Mouse (Mus musculus): ENCODE results near the gene Mfsd11.

The Mfsd11 gene

DNA sequence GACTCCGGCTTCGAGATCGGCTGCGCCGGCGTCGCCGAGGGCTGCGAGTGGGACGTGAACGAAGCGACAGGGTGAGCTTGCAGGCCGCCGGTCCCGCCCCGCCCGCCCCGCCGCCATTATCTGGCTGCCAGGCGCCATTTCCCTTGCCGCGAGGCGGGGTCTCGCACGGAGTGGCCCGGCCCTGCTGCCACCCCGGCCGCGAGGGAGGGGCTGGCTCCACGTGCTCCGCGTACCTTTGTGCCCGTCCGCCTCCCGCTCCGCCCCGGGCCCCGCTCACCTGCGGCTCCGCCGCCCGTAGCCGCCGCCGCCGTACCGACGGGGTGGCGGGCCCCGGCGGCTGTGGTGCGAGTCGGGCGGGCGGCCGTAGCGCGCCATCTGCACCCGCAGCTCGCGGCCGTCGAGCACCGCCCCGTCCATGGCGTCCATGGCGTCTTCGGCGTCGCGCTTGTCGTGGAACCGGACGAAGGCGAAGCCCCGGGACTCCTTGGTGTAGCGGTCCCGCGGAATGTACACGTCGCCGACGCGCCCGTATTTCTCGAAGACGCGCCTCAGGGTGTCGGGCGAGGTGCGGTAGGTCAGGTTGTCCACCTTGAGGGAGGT lies at the start of gene Mfsd11:
TSS of gene Mfsd11 (plus strand) at position 150 of the 600 bp plus-strand sequence.
- peak; percentile 76 for DNase-seq (ENCODE audit: low spot score)

DNA sequence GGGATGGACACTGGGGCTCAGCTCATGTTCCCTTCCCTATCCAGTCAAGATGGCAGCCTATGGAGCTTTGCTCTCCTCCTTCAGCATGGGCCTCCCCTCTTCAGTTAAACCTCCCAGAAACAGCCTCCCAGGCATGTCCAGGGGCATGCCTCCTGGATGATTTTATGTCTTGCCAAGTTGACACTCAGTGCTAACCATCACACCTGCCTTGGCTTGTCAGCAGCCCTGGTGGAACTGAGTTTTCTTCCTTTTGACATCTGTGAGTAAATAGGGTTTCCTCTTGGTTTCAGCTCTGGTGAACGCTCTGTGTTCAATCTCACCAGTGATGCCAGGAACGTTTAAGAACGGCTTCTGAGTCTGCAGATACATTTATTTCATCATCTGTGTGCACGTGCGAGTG lies 49.5 kb upstream of the Mfsd11 start:
- no peak for DNase-seq (ENCODE audit: low spot score)

DNA sequence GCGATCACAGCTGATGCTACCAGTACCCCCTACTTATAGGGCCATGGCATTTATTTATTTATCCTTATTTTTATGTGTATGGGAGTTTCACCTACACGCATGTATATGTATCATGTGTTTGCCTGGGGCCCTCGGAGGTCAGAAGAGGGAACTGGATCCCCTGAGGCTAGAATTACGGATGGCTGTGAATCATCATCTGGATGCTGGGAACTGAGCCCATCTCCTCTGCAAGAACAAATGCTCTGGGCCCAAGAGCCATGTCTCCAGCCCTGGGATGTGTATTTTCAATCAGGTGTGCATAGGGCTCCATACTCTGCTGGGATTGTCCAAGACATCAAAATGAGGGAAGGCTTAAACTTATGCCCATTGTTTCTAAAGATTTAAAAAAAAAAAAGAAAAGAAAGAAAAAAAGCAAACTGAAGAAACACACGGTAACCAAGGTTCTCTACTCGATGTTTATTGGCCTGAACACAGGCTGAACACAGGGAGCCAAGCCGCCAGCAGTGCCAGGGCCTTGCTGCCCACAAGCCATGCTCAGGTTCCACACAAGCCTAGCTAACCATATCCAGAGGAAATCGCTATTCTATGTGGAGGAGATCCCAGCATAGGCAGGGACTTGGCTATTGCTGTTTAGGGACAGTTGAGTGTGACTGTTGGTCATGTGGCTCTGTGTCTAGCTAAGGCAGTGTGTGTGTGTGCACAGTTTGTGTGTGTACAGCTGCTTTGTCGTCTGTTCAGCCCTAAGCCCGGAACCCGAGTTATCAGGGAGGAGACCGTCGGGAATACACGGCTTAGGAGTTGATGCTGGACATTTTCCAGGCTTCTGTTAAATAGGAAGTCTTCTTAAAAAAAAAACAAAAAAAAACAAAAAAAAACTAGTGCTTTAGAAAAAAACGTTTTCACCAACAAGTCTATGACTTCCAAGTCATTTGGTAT lies 45.8 kb upstream of the Mfsd11 start:
- peak; percentile 47 for DNase-seq (ENCODE audit: low spot score)

DNA sequence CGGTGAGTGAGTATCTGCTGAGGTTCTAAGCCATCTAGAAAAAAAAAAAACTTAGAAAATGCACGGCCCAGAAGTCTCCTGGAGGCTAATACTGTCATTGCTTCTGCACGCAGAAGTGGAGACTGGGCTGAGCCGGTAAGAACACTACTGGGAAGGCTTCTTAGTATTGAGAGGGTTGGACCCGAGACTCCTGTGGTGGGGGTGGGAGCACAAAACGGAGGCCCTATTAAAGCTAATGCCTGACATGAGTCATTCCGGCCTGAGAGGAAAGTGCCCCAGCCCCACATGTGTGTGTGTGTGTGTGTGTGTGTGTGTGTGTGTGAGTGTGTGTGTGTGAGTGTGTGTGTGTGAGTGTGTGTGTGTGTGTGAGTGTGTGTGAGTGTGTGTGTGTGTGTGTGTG lies 45.1 kb upstream of the Mfsd11 start:
- DNase-seq (ENCODE audit: low spot score), result peak; percentile 56

DNA sequence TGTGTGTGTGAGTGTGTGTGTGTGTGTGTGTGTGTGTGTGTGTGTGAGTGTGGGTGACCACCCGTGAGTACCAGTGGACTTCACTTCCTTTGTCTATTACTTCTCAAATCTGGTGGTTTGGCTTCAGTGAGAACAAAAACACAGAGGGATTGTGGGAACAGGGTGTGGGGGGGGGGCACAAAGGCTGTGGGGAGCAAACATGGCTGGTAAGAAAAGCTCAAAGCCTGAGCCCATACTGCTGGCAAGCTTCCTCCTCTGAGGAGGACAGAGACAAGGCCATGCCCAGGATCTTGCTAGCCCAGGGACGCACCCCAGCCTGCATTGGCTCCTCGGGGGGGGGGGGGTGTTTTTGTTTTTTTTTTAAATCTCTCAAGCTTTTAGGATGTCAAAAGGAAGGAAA lies 44.7 kb upstream of the Mfsd11 start:
- no peak for DNase-seq (ENCODE audit: low spot score)

DNA sequence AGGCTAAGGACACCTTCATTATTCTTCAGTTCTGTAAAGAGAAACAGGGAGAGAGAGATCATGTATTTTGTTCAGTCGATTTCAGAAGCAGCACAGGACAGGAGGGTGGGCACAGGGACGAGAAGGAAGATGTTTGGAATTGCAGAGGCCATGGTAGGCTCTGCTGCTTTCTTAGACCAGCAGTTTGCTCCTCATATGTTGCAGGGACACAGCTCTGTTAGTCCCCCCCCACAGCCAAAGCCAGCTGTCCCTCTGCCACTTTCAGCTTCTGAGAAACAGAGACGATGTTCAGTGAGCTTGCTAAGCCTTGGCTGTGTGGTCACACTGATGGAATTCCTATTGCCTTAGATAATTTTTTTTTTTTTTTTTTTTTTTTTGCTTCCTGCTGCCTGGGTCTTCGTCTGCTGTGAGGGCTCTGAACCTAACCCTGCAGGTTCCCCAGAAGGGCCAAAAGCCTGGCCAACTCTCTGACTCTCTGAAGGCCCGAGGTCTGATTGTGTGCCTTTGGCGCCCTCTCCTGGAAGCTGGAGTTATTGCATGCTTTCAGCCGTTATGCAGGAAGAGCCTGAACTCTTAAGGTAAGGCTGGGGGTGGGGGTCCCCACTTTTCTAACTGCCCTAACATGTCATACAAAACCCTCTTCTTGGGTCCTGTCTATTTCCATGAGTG lies 44.2 kb upstream of the Mfsd11 start:
- peak; percentile 84 for DNase-seq (ENCODE audit: low spot score)

DNA sequence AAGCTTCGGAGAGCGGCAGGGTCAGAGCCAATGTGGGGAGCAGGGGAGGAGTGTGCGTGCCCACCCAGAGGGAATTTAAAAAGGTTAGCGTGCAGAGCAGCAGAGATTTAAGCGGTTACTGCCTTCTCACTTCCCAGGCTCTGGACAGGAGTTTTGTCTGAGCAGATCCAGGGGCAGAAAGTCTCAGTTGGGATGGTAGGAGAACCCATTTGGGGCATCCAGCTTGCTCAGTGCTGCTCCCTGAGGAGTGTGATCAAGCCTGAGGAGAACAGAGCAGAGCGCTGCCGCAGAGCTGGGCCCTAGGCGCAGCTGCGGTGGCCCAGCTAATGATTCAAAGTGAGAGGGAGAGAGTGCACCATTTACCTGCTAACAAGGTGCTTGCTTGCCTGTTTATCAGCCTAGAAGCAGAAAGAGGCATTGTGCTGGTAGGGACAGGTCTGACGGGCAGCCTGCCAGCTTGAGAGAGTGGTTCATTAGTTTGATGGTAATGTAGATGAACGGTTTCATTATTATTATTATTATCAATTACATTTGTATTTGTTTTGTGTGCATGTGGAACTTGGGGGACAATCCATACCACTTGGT lies 43.3 kb upstream of the Mfsd11 start:
- DNase-seq (ENCODE audit: low spot score), result no peak

DNA sequence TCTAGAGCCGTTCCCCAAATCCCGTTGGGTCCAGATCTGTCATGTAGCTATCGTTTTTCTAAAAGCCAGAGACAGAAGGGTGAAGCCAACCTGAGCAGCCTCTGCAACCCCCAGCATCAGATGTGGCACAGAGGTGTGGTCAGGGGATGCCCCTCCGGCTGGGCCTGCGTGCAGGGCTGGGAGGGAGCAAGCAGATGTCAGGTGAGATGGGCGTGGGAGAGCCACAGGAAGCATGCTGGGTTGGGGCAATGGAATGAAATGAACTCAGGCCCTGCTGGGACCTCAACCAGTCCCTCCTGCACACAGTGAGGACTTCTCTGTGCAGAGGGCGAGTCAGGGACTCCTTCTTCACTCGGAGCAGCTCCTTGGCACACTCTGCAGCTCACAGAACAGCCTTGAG lies 42.7 kb upstream of the Mfsd11 start:
- DNase-seq (ENCODE audit: low spot score), result no peak

DNA sequence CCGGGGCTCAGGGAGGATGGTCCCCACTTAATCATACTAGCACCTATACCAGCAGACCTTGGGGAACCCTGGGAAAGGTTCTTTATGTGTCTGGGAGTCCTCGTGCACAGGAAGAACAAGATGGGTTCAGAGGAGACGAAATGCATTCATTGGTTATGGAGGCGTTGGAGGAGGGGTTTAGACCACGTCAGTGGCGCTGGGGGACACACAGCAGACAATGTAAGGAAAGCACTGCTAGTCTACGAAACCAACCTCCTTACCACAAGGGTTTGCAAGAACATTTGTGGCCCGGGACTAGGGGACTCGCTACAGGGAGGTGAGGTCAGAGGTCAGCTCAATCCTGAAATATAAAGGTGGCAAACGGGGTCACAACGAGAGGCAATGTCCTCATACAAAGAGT lies 41.7 kb upstream of the Mfsd11 start:
- no peak for DNase-seq (ENCODE audit: low spot score)

DNA sequence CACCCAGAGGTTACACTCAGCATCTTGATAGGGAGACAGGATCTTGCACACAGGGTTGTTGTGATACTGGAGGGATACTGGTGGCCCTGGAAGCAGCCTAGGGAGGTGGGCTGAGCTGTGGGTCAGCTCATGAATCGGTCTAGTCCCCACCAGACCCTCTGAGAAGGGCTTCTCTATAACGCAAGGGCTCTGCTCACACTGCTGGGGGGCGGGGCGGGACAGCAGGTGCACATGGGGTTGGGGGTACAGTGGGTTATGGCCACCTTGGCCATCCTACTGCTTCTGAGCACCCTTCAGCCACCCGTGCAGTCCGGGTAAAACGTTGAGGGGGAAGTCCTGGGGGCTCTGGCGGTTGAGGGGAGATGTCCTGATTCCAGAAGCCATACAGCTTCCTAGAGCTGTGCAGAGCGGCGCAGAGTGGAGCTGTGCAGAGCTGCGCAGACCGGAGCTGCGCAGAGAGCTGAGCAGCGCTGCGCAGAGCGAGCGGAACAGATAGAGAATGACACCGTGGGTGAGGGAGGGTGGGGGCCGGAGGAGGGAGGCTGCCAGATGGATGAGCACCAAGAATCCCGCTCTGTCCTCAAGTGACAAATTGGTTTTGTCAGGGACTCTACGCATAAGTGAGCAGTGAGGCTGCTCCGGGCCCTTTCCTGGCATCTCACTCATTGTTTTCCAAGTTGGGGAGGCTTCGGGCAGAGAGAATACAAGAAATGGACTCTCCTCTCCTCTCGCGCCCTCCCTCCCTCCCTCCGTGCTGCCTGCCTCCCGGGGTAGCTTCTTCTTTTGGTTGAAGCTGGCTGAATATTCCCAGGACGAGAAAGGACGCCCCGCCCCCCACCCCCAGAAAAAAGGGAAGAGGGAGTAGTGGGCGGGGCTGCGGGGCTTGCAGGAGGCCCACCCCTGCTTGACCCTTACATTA lies 41.0 kb upstream of the Mfsd11 start:
- peak; percentile 75 for DNase-seq (ENCODE audit: low spot score)

DNA sequence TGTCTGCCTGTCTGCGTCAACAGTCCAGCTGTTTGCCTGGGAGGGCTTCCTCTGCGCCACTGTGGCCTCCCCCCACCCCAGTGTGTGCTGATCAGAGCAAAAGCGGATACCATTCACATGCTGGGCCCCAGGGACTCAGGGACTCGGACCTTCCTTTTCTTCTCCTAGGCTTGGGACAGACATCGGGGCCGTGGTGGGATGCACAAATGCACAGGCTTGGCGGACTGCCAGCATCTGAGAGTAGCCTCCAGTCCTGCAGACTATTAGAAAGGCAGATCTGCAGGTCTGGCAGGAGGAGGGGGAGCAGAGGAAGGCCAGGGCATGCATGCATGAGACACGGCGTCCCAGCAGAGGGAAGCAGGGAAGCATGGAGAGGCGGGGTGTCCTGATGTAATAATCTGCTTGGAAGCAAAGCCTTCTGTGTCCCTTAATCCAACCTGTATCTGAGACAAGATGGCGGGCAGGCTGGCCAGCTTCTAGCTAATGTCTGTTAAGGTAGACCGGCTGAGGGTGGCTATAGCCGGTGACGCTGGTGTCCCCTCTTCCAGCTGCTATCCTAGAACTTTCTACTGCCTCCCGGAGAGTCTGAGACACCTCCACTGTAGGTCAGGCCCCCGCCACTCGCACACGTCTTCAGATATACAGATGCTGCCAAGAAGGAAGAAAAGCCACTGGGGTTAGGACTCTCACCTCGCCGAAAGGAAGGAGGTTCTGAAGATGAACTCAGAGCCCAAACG lies 39.3 kb upstream of the Mfsd11 start:
- peak; percentile 86 for DNase-seq (ENCODE audit: low spot score)

DNA sequence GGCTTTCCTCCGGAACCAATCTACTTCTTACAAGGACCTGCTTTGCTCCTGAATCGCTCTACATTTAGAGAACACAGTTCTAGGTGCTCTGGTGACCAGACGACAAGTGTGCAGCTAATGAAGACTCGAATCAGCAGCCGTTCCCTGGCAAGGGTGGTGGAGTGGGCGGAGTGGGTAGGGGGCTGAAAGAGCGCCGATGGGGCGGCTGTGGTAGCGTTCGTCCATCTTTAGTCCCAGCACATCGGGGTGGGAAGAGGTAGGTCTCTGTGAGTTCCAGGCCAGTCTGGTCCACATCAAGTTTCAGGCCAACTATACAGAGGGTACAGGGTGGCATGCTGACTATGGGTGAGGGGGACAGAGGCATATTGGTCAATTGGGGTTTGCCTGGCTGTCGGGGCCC lies 38.6 kb upstream of the Mfsd11 start:
- DNase-seq (ENCODE audit: low spot score), result no peak

DNA sequence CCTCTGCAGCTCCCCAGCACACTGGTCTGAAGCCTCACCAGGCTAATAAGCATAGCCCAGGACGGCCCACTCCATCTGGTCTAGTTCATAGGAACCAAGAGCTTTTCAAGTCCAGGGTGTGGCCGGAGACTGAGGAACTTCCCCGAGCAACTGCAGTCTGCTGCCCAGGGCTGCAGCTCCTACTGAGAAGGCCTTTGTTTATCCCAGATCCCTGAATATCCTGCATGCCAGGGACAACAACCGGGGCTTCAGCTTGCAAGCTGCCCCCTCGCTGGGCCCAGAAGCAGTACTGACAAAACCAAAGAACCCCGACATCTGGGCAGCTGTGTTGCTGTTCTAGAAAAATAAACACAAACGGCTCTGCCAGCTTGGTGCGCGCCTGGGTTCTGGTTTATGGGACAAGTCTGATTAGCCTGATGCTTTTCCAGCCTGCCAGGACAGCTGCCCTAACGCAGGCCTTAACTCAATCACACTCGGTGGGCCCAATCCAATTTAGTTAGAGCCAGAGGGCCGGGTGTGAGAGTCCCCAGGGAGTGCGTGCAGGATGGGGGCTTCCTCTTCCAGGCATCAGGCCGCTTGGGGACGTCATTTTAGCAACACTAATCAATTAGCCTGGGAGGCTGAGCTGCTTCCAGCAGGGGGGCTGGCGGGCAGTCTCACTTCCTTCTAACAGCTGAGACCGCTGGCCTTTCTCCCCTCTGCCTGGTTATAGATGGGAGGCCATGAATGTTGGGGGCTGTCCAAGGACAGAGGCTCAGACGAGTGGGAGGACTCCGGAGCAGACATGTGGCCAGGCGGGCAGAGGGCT lies 38.0 kb upstream of the Mfsd11 start:
- DNase-seq (ENCODE audit: low spot score), result peak; percentile 93

DNA sequence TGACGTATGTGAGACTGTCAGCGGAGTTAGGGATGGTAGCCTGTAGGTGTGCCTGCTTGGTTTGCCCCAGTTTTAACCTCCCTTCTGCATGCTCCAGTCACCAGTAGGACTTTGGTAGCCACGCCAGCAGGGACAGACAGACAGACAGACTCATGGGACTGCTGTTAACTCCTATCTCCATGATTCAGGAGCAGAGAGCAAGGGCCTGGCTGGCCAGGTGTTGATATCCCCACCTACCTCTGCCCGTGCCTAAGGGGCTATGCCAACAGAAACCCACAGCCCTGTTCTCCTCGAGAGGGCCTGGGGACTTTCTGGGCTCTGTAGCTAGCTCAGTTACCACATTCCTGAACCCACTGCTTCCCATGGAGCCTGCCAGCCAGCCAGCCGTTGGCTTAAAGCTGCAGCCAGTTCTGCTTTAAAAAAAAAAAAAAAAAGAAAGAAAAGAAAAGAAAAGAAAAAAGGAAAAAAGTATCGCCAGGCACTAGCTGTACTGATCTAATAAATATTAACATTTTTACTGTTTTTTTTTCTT lies 37.3 kb upstream of the Mfsd11 start:
- no peak for DNase-seq (ENCODE audit: low spot score)

DNA sequence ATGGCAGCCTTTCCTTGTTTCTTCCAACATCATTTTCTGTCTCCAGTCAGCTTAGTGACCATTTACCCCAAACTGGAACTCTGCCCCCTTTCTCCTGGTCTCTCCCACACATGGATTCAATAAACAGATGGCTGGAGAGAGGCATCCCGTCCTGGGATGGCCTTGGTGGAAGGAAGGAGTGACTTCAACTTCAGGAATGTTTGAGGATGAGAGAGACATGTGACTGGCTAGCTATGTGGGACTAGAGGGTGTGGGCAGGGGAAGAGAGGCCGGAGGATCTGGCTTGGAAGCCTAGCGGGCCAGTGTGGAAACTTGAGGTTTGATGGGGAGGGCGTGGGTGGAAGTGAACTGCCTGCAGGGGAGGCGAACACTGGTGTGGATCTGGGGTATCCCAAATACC lies 35.5 kb upstream of the Mfsd11 start:
- DNase-seq (ENCODE audit: low spot score), result no peak

DNA sequence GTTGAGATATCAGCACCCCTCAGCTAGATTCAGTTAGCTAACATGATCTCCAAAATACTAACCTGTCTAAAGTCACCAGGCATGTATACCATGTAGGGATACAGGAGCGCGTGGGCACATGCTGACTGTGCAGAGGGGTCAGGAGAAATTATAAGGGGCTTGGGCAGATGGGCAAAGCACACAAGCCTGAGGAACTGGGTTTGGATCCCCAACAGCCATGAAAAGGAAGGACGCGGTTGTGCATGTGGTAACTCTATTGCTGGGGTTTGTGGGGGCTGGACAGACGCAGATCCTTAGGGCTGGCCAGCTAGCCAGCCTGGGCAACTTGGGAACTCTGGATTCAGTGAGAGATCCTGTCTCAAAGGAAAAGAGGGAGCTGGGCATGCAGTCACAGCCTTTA lies 34.7 kb upstream of the Mfsd11 start:
- no peak for DNase-seq (ENCODE audit: low spot score)

DNA sequence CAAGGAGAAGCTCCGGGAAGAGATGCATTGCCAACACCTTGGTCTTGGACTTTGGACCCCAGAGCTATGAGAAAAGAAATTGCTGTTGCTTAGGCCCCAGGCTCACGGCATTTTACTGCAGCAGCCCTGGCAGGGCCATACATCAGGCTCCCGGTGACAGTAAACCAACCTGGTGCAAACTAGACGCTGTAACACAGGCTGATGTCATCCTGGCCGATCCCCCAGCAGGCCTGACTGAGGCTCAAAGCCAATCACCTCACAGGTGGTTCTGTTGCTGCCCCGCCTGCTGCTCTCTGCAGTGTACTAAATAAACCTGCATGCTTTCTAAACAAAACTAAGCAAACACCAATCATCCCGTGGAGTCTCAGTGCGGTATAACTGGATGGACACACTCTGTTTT lies 33.5 kb upstream of the Mfsd11 start:
- DNase-seq (ENCODE audit: low spot score), result peak; percentile 42

DNA sequence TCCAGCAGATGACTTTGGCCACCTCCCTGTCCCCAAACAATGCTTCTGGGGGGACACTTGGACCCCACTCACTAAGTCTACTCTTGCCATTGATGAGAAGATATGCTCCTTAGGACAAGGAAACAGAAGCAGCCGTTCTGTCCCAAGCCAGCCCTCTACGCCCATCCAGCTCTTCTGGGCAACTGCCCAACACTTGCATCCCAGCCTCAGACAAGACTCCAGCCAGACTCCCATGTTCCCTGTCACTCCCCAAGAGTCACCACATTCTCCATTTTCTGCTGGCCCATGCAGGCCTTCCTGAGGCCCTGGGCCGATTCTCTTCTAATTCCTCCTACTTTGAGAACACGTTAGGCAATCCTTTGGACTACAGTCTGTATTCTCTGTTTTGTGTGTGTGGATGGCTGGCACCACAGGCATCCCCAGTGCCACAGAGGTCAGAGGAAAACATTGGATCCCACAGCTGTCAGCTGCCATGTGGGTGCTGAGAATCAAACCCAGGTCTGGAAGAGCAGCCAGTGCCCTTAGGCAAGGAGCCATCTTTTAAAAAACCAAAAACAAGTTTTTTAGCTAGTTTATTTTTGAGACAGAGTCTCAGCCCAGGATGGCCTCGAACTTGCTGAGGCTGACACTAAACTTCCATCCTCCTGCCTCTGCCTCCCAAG lies 32.2 kb upstream of the Mfsd11 start:
- DNase-seq (ENCODE audit: low spot score), result no peak
